Mouse (Mus musculus): ENCODE results near the gene Gm20388.

- TF ChIP-seq TAL1 (IDR thresholded peaks at IDR 0.05; ENCODE audit: low read length) (no peak), GATA1 (IDR thresholded peaks at IDR 0.05; ENCODE audit: low read length) (no peak)
These were observed 1941.8 kb downstream of the Gm20388 start for GRCm38 (mm10) chr8:121852464-121852863.

Data from erythroblast, embryonic 14.5 days (primary cell).